Mouse (Mus musculus) c-Kit-positive CD71-positive TER-119-negative erythroid progenitor cells, embryonic 14.5 days (primary cell): Measurements from ENCODE around the gene Gm20388.

Experiments used
- DNase-seq: peaks from one replicate; pipeline ENCODE4 v3.0.0-alpha.2; 2013; ENCODE audit warnings: low read depth

Gene Gm20388

GRCm38 (mm10) chr8:122962046-122962445 lies 3051.4 kb downstream of the Gm20388 start:
- no peak for DNase-seq

GRCm38 (mm10) chr8:122966638-122967037 lies 3056.0 kb downstream of the Gm20388 start:
- no peak for DNase-seq

GRCm38 (mm10) chr8:122968145-122968544 lies 3057.5 kb downstream of the Gm20388 start:
- no peak for DNase-seq

- no peak for DNase-seq
Observed at GRCm38 (mm10) chr8:122969964-122970620, 3059.5 kb downstream of the Gm20388 start.

GRCm38 (mm10) chr8:122976046-122976445 lies 3065.4 kb downstream of the Gm20388 start:
- DNase-seq = no peak

- DNase-seq = no peak
Observed at GRCm38 (mm10) chr8:122979424-122979823, 3068.8 kb downstream of the Gm20388 start.

GRCm38 (mm10) chr8:122979865-122980509 lies 3069.3 kb downstream of the Gm20388 start:
- no peak for DNase-seq

- DNase-seq = no peak
Observed at GRCm38 (mm10) chr8:122981646-122982045, 3071.0 kb downstream of the Gm20388 start.

GRCm38 (mm10) chr8:122983178-122983942 lies 3072.7 kb downstream of the Gm20388 start:
- DNase-seq = no peak

GRCm38 (mm10) chr8:122984175-122984574 lies 3073.5 kb downstream of the Gm20388 start:
- DNase-seq = no peak

- no peak for DNase-seq
Observed at GRCm38 (mm10) chr8:122986501-122987184, 3076.0 kb downstream of the Gm20388 start.

- DNase-seq = no peak
Observed at GRCm38 (mm10) chr8:122987255-122987654, 3076.6 kb downstream of the Gm20388 start.

- DNase-seq = no peak
Observed at GRCm38 (mm10) chr8:122988955-122989354, 3078.3 kb downstream of the Gm20388 start.

GRCm38 (mm10) chr8:122989976-122990375 lies 3079.3 kb downstream of the Gm20388 start:
- DNase-seq = no peak

GRCm38 (mm10) chr8:122991368-122991767 lies 3080.7 kb downstream of the Gm20388 start:
- no peak for DNase-seq

GRCm38 (mm10) chr8:122992296-122992695 lies 3081.7 kb downstream of the Gm20388 start:
- no peak for DNase-seq

GRCm38 (mm10) chr8:122993031-122993430 lies 3082.4 kb downstream of the Gm20388 start:
- no peak for DNase-seq

GRCm38 (mm10) chr8:122993740-122994139 lies 3083.1 kb downstream of the Gm20388 start:
- no peak for DNase-seq

- DNase-seq = no peak
Observed at GRCm38 (mm10) chr8:122997963-122998362, 3087.3 kb downstream of the Gm20388 start.

GRCm38 (mm10) chr8:123000311-123000710 lies 3089.7 kb downstream of the Gm20388 start:
- no peak for DNase-seq

- DNase-seq = no peak
Observed at GRCm38 (mm10) chr8:123004033-123004922, 3093.6 kb downstream of the Gm20388 start.
